Mouse (Mus musculus): ENCODE data around the gene Foxn4. TPM values are rescaled to one million over a fixed set of nuclear protein-coding genes. Genes with fewer than 3 reads are reported as not detected.

The Foxn4 gene
- total RNA-seq, 1 experiment from 2014 or later: not detected

- ATAC-seq (ENCODE audit: extremely low read depth, insufficient number of reproducible peaks, low FRiP score, poor library complexity, severe bottlenecking): no peak
Measured at GRCm38 (mm10) chr5:114284604-114285397, 11.2 kb upstream of the Foxn4 start.

GRCm38 (mm10) chr5:114282346-114282745, 8.7 kb upstream of the Foxn4 start:
- no peak for ATAC-seq (ENCODE audit: extremely low read depth, insufficient number of reproducible peaks, low FRiP score, poor library complexity, severe bottlenecking)

- ATAC-seq (ENCODE audit: extremely low read depth, insufficient number of reproducible peaks, low FRiP score, poor library complexity, severe bottlenecking): no peak
Measured at GRCm38 (mm10) chr5:114279382-114280143, 6.0 kb upstream of the Foxn4 start.

GRCm38 (mm10) chr5:114275991-114276390, 2.4 kb upstream of the Foxn4 start:
- ATAC-seq (ENCODE audit: extremely low read depth, insufficient number of reproducible peaks, low FRiP score, poor library complexity, severe bottlenecking): no peak

- no peak for ATAC-seq (ENCODE audit: extremely low read depth, insufficient number of reproducible peaks, low FRiP score, poor library complexity, severe bottlenecking)
Measured at GRCm38 (mm10) chr5:114275339-114275738, 1.7 kb upstream of the Foxn4 start.

- no peak for ATAC-seq (ENCODE audit: extremely low read depth, insufficient number of reproducible peaks, low FRiP score, poor library complexity, severe bottlenecking)
Measured at GRCm38 (mm10) chr5:114269984-114270383, 3.6 kb downstream of the Foxn4 start.

- ATAC-seq (ENCODE audit: extremely low read depth, insufficient number of reproducible peaks, low FRiP score, poor library complexity, severe bottlenecking): no peak
Measured at GRCm38 (mm10) chr5:114269499-114269898, 4.1 kb downstream of the Foxn4 start.

GRCm38 (mm10) chr5:114268646-114269045, 5.0 kb downstream of the Foxn4 start:
- no peak for ATAC-seq (ENCODE audit: extremely low read depth, insufficient number of reproducible peaks, low FRiP score, poor library complexity, severe bottlenecking)

- ATAC-seq (ENCODE audit: extremely low read depth, insufficient number of reproducible peaks, low FRiP score, poor library complexity, severe bottlenecking): no peak
Measured at GRCm38 (mm10) chr5:114264791-114265190, 8.8 kb downstream of the Foxn4 start.

- ATAC-seq (ENCODE audit: extremely low read depth, insufficient number of reproducible peaks, low FRiP score, poor library complexity, severe bottlenecking): no peak
Measured at GRCm38 (mm10) chr5:114264030-114264459, 9.6 kb downstream of the Foxn4 start.

- ATAC-seq (ENCODE audit: extremely low read depth, insufficient number of reproducible peaks, low FRiP score, poor library complexity, severe bottlenecking): no peak
Measured at GRCm38 (mm10) chr5:114261494-114261893, 12.1 kb downstream of the Foxn4 start.

GRCm38 (mm10) chr5:114259495-114259894, 14.1 kb downstream of the Foxn4 start:
- ATAC-seq (ENCODE audit: extremely low read depth, insufficient number of reproducible peaks, low FRiP score, poor library complexity, severe bottlenecking): no peak

- no peak for ATAC-seq (ENCODE audit: extremely low read depth, insufficient number of reproducible peaks, low FRiP score, poor library complexity, severe bottlenecking)
Measured at GRCm38 (mm10) chr5:114248174-114248589, 25.4 kb downstream of the Foxn4 start.

GRCm38 (mm10) chr5:114246465-114246864, 27.1 kb downstream of the Foxn4 start:
- ATAC-seq (ENCODE audit: extremely low read depth, insufficient number of reproducible peaks, low FRiP score, poor library complexity, severe bottlenecking): no peak

- no peak for ATAC-seq (ENCODE audit: extremely low read depth, insufficient number of reproducible peaks, low FRiP score, poor library complexity, severe bottlenecking)
Measured at GRCm38 (mm10) chr5:114239737-114240136, 33.9 kb downstream of the Foxn4 start.

GRCm38 (mm10) chr5:114238924-114239323, 34.7 kb downstream of the Foxn4 start:
- no peak for ATAC-seq (ENCODE audit: extremely low read depth, insufficient number of reproducible peaks, low FRiP score, poor library complexity, severe bottlenecking)

GRCm38 (mm10) chr5:114228901-114229300, 44.7 kb downstream of the Foxn4 start:
- no peak for ATAC-seq (ENCODE audit: extremely low read depth, insufficient number of reproducible peaks, low FRiP score, poor library complexity, severe bottlenecking)

- ATAC-seq (ENCODE audit: extremely low read depth, insufficient number of reproducible peaks, low FRiP score, poor library complexity, severe bottlenecking): no peak
Measured at GRCm38 (mm10) chr5:114226051-114226450, 47.6 kb downstream of the Foxn4 start.

- no peak for ATAC-seq (ENCODE audit: extremely low read depth, insufficient number of reproducible peaks, low FRiP score, poor library complexity, severe bottlenecking)
Measured at GRCm38 (mm10) chr5:114218771-114219170, 54.8 kb downstream of the Foxn4 start.

GRCm38 (mm10) chr5:114213183-114213582, 60.4 kb downstream of the Foxn4 start:
- no peak for ATAC-seq (ENCODE audit: extremely low read depth, insufficient number of reproducible peaks, low FRiP score, poor library complexity, severe bottlenecking)

All from neutrophil, adult 5-6 weeks (primary cell).